Mouse (Mus musculus): ENCODE data around the gene Vash2.

The Vash2 gene

DNA sequence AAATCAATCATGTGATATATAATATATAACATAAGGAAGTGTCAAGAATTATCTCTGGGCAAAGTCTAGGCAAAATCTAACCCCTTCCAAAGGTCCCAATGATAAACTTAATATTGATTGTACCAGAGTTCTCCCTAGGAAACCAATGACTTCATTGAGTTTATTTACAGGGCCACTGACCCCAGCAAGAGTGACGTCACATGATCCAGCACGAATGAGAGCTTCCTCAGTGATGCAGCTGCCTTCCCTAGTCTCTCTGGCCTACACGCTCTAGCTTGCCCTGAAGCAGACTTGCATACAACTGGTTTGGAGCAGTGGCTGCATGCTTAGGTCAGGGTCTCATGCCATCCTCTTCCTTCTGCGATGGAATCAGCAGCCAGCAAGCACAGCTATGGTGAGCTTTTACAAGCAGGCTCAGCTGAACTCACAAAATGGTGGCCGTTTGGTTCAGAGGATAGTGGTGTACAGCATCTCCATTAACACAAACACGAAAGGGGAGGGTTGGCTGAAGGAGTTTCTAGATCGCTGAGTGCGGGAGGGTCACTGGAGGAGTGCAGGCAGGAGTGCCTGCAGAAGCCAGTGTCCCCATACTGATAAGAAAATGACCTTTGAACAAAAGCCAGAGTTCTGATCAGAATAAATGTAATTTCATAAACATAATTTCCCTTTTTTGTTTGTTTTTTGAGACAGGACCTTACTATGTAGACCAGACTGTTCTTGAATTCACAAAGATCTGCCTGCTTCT, 59.2 kb downstream of the Vash2 start:
- DNase-seq, result no peak

DNA sequence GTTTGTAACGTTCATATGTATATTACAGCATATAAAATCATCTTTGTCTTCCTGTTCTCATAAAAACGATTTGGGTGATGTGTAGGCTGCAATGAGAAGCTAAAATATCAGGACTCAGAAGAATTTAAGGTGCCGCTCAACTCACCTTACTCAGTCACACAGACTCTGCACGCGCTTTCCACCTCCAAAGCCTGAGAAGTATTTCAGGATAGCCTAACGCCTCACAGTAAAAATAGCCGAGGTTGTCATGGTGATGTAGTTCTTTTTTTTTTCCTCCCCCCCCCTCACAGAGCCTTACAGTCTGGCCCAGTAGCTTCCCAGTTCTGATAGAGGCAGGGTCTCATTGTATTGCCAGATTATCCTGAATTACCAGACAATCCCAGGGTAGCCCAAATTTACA, 60.2 kb downstream of the Vash2 start:
- DNase-seq, result no peak

DNA sequence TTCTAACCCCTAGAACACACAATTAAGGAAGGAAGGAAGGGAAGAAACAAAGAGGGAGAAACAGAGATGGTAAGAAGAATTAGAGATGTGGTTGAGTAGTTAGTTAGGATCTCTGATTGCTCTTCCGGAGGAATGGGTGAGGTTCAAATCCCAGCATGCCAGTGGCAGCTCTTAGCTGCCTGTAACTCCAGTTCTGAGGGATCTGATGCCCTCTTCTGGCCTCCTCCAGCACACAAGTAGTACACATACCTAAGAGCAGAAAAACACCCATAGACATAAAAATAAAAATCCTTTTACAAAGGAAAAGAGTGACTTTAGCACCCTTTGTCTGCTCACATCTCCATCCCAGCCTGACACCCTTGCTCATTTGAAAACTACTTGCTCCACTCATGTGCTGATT, 66.5 kb downstream of the Vash2 start:
- no peak for DNase-seq

DNA sequence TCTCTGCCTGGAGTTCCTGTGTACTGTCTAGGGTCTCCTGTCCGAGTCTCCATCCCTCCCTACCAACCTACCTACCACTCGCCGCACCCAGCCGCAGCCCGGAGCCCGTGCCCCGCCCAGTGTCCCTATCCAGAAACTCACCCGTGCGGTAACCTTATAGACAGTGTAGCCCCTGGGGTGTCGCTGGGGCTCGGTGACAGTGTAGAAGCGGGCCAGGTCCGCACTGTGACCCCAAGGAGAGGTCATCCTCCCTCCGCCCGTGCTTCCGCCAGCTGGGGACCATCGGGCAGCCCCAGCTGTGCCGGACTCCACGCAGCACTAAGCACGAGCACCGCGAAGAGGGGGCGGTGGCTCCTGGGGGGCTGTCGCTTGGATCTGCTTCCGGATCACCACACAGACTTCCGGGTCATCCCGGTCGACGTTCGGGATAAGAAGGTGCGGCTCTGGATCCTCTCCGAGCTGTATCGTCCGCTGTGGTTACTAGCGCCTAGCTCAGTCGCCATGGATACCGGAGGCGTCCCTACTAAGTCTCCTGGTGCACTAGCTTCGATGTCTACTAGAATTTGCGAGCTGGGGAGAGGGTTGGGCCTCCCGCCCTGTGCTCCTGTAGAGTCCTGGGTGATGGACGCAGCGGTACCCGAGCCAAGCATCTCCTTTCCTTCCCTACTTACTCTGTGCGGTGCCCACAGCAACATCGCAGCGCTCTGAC, 67.5 kb downstream of the Vash2 start, which contains the start of gene Rps6kc1:
TSS of gene Rps6kc1 (minus strand) at position 356 of the 709 bp plus-strand sequence.
- peak; percentile 87 to 92 for DNase-seq

DNA sequence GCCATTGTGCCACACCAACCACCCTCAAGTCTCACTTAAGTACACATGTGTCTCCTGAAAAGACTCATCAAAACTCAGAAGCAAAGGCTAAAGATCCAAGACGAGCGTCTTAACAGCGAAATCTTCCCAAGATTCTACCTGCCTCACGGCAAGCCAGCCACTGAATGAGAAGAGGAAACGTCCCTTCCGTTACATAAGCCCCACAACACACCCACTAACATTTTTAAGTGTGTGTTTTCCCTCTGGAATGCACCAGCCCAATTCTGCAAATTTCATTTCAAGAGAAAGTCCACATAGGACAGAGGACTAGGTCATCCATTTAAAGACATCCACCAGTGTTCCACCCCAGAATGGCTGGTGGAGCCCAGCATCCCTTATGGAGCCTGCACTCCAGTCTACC, 68.3 kb downstream of the Vash2 start:
- DNase-seq, result no peak

DNA sequence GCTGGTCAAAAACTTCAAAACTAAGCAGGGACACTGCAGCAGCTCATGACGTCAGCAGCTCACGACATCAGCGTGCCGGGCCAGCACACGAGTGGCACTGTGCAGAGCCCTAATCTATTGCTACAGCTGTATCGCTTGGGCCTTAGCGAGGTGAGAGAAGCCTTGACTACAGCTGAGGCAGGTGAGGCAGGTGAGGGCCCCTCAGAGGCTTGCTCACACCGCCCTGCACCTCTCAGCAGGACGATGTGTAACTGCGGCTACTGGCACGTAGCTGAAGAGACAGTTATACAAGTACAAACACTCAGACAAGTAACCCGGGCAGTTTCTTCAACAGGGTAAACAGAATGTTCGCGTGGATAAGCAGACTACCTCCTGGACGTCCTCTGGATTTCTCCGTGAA, 74.4 kb downstream of the Vash2 start:
- no peak for DNase-seq

DNA sequence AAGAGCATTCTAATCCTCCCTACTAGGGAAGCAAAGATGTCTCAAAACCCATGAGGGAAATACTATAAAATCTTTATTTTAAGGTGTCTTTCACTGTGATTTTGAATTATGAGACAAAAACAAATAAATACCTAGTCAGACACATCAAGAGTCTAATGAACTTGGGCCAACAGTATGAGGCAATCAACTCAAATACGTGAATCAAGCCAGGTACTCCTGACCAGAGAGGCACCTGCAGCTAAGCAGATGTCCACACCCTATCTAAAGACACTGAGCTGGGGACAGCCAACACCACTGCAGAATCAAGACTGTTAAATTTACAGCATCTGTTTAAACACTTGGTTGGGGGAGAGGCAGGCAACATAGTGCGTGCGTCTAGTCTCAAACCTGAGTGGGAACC, 75.0 kb downstream of the Vash2 start:
- no peak for DNase-seq

DNA sequence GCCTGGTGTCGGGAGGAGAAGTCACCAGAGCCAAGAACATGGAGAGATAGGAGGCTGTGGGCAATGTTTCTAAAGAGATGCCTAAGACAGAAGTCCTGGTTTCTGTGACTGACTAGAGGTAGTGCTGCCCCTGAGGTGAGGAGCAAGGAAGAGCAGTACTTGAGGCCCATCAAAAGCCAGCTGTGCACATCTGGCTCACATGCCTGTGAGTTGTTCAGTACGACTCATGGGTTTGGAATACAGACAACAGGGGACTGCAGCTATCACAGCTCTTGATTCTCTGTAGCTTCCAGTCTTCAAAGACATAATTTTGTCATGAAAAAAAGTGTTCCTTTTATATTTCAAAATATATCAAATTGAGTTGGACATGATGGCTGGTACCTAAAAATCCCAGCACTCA, 78.0 kb downstream of the Vash2 start:
- DNase-seq, result no peak

DNA sequence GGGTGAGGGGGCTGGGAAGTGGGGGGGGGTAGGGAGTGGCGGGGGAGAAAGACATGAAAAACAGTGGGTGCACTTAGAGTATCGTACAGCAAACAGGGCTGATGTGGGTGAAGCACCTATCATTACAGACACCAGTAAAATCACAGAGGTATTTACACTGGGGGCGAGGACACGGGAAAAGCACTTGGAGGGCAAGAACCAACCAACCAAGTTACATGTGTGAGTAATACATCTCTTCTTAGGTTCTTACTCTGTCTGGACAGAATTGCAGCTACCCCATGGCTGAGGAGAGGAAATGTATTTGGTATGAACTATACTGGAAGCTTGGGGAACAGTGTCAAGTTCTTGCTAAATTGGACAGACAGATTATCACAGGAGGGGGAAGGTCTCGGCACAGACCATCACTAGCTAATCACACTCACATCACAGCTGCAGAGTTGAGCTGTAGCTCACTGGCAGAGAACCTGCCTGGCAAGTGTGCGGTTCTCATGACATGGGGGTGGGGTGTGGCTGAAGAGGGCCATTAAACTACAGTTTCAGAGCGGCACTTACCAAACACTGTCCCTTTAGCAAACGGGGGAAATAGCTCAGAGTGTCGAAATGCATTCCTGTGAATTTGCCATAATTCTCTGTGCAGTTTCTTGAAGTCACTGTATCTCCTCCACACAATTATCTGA, 80.1 kb downstream of the Vash2 start:
- no peak for DNase-seq

DNA sequence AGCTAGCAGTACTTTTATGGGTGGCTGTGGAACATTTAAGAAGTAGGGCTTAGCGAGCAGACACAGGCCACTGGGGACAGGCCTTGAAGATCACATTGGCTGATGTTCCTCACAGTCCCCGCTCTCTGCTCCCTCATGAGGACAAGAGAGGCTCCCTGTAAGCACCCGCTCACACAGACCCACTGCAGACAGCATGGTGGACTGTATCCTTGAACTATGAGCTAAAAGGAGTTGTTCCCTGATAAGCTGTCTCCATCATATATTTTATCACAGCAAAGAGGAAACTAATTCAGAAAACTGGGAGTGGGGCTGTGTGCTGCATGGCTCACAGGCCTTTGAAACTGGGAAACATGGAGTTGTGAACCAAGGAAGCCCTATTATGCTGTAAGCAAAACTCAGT, 80.9 kb downstream of the Vash2 start:
- no peak for DNase-seq

Measured in cerebellum, postnatal 25 days (tissue).